Mouse (Mus musculus): ENCODE measurements around the gene Tmem178b. TPM values are rescaled to one million over a fixed set of nuclear protein-coding genes. Genes with fewer than 3 reads are reported as not detected.

Tmem178b gene
- total RNA-seq, 2 experiments from 2014 or later = 258 to 291 TPM

DNA sequence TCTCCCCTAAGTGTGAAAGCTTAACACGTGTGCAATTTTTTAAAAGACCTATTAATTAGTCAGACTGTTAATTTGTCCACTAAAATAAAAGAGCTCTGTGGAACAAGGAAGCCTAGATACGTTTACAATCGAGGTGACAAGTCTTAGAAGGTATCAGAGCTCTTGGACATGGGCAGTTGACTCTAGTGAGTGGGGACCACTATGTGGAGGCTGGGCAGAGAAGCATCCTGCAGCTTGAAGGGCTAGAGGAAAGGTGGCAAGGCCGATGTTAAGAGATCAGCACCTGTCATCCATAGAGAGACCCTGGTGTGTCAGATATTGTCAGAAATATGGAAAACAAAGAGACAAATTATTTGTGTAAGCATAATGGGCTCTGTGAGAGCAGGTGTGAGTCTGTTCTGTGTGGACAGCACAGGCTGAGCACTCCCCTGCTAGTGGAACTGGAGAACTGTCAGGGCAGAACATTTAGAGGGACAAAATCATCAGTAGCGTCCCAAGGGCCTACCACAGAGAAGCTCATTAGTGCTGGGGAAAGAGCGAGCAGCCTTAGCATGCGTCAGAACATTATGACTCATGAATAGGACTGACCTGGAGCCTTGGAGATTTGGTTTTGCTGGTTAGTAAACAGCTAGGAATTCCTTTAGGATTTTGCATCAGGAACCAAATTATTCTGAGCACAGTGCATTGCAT is 264.9 kb downstream of the Tmem178b start:
- DNase-seq = no peak
- intact Hi-C loops (cut with DNase I) = loop anchor here (10.0 kb wide), 1 partner anchor 263 kb away; the partner anchor contains the start of gene Tmem178b

DNA sequence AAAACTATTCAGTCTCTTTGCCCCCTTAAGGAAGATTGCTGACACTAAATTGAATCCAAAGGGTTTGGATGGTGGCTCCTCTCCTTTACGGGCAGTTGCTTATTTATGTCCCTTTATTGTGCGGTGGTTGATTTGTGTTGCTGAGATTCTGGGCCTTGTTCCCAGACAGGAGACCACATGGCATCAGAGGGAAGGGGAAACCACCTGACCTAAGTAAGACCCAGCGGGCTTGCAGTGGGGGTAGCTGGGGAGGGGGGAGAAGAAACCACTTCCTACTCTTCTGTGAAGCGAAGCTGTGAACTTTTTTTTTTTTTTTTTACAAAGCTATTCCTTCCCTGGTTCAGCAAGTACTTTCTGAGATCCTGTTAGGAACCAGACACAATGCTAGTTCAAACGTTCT is 269.5 kb downstream of the Tmem178b start:
- intact Hi-C loops (cut with DNase I) = no loop called here
- no peak for DNase-seq

DNA sequence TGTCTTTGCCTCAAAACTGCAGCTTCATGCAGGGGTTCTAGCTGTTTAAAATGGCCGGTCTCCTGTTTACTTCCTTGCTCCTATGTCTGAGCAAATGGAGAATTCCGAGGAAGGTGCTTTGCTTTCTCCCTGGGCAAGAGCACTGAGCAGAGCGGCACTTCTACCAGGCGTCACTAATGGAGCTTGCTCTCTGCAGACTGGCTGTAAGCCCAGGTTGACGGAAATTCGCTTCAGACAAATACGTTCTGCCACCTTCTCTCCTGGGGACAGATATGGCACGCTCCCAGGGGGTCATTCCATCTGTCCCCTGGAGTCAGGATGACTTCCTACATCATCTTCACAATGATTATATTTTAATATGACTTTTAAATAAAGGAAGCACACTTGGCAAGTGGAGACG is 271.3 kb downstream of the Tmem178b start:
- DNase-seq = peak; percentile 81
- intact Hi-C loops (cut with DNase I) = no loop called here

DNA sequence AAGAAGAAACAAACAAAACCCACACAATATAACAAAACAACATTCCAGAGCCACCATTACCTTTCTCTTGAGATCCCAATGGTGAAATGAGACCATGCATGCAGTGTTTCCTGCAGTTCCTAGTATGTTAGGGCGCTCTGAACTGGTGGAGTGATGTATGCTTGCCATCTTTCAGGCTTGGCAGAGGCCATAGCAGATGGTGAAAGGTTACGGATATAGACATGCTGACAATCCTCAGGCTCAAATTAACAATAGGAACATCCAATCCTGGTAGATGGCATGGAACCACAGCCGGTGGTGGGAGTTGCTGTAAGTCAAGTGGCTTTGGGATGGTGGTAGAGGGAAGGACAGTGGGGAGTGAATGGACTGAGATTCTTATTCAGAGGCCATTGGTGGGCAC is 272.5 kb downstream of the Tmem178b start:
- intact Hi-C loops (cut with DNase I) = no loop called here
- no peak for DNase-seq

DNA sequence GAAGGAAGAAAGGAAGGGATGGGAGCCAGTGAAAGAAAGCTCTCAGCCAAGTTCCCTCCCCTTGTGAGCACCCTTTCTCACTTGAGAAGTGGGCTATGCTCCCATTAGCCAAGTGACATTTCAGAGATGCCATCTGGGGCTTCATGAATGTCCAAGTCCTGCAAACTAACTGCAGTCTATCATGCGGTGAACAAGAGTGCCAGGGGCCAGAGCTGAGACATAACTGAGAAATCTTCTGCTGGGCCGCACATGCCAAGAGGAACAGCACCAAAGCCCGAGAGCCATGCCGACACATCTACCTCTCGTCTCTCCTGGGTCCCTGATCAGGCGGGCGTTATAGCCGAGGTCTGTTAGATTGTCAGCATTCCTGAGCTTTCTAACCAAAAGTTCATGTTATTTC is 279.2 kb downstream of the Tmem178b start:
- intact Hi-C loops (cut with DNase I) = no loop called here
- DNase-seq = peak; percentile 43

DNA sequence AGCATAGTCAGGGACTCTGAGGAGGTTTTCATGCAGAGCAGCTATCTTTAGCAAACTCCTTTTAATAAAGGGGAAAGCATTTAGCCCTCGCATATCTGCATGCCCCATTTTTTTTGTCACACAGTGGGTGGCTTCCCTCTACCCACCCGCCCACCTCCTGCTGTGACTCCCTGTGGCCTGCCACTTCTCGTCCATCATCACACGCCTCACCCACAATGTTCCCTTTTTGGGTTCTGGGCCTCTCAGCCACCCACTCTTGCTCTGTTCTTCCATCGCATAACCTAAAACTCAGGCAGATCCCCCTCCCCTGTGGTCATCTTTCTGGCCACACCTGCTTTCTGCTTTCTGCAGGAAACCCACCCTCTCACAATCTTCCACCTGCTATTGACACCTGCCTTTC is 288.3 kb downstream of the Tmem178b start:
- intact Hi-C loops (cut with DNase I) = no loop called here
- DNase-seq = no peak

DNA sequence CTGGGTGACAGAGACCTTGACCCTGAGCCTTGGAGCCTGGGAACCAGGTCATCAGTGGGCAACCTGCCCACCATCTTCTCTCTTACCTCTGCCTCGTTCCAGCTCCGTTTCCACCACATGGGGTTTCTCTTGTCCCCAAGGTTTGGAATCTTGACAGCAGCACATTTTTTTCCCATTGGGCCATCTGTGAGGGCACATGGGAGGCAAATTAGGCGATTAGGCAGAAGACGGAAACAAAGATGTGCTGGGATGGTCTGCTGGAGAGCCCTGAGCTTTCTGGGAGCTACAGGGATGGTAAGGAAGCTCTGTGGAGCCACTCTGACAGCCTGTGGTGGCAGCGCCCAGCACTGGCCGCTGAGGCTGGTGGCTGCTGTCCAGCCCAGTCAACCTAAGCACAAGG is 300.5 kb downstream of the Tmem178b start:
- DNase-seq = peak; percentile 53
- intact Hi-C loops (cut with DNase I) = no loop called here

DNA sequence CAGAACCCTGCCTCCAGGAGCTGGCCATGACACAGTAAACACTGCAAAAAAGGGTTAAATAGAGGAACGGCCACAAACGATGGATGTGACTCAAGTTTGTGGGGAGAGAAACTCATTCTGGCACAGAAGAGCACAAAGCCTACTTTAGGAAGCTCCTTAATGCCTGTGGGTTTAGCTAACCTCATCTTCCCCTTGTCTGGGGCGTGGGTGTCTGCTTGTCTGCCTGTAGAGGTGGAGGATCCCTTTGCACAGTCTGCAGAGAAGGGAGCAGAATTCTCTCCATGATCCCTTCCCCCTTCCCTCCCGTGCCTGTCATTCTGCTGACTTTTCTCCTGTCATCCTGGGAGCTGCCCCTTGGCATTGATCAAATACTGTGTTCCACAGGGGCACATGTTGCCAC is 304.8 kb downstream of the Tmem178b start:
- DNase-seq = no peak
- intact Hi-C loops (cut with DNase I) = no loop called here

DNA sequence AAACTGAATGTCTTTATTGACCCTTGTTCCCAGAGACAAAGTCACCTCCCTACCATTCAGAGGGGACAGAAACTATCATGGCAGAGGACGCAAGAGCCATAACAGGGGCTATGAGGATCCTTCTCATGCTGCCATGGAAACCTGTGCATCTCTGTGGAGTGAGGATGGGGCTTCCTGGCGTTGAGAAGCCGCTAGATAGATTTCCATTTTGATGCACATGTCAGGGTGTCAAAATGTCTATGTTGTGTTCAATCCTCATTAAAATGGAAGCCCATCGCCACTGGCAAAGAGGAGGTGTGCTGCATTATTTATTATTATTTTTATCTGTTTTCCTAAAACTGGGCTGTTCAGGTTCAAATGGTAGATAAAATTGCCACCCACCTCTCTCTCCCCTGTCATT is 307.5 kb downstream of the Tmem178b start:
- intact Hi-C loops (cut with DNase I) = no loop called here
- no peak for DNase-seq

DNA sequence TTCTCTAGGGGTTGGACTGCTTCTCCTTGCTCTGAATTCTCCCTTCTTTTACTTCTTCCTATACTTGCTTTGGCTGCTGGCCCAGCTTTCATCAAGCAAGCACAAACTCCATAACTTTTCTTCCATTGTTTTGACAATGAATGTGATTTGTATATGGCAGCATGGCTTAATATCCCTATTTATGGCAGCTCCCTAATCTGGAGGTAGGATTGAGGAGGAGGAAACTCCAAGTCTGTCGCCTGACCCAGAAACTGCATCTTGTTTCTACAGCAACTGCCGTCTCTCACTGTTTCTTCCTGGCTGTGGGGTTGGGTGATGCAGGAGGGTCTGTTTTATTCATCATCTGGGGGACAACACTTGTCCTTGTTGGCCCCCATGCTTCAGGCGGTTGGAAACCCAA is 327.6 kb downstream of the Tmem178b start:
- intact Hi-C loops (cut with DNase I) = no loop called here
- DNase-seq = no peak

DNA sequence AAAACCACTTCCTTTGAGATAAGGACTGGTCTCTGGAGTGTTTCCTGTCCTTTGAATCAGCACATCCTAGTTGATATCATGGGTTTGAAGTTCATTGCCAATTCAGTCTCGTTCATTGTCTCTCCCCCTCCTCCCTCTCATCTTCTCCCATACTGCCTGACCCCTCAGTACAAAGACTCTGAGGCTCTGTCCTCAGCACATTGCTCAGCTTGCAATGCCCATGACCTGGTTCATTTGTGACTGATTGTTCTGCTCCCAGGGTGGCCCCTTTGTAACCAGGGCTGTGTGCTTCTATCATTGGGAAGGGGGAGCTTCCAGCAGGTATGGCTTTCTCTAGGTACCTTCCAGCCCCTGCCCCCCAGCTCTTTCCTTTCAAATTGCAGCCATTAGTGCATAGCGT is 329.5 kb downstream of the Tmem178b start:
- no peak for DNase-seq
- intact Hi-C loops (cut with DNase I) = no loop called here

DNA sequence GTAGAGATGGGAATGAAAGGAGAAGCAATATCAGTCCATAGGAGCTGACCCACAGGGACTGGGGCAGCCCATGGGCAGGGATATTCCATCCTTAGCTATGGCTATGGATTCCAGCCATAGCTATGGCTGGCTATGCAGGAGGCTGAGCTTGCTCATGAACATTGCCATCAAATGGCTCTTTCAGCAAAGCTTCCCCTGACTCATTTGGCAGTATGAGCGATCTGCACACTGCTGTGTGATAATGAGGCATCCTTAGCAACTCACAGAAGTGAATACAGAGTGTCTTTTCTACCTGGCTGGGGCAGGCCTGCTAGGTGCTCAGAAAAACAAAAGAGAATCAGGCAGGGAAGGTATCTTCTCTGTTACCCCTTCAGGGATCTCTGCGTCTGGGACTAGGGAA is 332.3 kb downstream of the Tmem178b start:
- no peak for DNase-seq
- intact Hi-C loops (cut with DNase I) = no loop called here

DNA sequence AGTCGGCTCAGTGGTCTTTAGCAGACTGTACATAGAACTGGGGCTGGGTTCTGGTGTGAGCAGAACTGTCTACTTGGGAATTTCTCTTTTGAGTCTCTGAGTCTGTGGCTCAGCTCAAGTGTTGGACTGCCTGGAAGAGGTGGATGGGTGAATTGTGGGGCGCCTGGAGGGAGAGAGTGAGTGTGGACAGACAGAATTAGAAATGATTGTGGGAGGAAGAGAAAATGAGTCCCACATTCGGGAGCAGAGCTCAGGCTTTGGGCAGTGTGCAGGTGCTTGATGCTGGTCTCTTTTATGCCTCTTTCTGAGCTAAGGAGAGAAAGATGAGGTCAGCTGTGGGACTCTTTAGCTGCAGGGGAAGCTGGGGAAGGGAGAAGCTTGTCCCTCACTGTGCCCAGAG is 334.9 kb downstream of the Tmem178b start:
- intact Hi-C loops (cut with DNase I) = no loop called here
- no peak for DNase-seq

DNA sequence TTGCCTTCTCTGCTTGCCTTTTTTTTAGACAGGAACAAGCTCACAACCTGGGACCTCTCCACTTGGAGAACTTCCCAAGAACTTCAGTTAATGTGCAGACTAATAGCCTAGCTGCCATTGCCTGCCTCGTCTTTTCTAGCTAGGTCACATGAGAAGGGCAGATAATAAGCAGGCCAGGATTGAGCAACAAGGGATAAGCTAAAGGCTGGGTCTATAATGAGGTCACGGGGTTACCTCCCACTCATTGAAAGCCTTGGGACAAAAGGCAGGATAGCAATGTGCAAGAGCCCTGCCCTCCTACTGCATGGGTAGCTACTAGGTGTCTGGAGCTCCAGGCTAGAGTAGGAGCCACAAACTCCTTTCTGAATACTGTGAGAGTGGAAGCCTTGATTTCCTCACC is 336.1 kb downstream of the Tmem178b start:
- intact Hi-C loops (cut with DNase I) = no loop called here
- DNase-seq = no peak

DNA sequence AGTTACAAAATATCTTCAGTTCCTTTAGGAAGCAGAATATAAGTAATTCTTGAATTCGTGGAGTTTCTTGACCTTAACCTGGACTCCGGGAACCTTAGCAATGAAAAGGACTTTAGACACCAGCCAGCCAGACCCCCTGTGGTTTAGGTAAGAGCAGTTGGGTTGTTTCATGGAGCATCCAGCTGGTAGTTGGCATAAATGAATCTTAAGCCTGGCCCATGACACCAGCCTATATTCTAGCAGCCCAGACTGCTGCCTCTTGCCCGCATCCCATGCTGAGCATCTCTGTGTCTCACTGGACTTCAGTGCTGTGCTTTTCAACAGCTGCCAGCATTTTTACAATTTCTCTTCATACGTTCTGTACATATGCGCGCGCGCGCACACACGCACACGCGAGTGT is 344.1 kb downstream of the Tmem178b start:
- intact Hi-C loops (cut with DNase I) = no loop called here
- peak; percentile 33 for DNase-seq

DNA sequence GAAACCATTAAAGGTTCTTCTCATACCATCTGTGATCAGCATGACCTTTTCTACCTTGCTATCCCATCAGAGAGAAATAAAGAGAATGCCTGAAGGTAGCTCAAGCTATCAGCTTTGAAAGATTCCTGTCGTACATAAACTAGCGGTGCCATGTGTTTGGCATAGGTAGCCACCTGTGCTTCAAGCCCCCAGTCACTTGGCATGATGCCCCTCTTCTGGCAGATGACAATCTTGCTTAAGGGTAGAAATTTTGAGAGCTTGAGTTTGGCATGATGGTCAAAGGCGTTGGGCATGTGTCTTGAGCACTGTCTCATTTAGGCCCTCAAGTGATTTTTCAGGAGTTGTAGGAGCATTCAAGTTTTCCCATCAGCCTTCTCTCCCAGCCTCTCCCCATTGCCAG is 344.6 kb downstream of the Tmem178b start:
- intact Hi-C loops (cut with DNase I) = no loop called here
- peak; percentile 42 for DNase-seq

DNA sequence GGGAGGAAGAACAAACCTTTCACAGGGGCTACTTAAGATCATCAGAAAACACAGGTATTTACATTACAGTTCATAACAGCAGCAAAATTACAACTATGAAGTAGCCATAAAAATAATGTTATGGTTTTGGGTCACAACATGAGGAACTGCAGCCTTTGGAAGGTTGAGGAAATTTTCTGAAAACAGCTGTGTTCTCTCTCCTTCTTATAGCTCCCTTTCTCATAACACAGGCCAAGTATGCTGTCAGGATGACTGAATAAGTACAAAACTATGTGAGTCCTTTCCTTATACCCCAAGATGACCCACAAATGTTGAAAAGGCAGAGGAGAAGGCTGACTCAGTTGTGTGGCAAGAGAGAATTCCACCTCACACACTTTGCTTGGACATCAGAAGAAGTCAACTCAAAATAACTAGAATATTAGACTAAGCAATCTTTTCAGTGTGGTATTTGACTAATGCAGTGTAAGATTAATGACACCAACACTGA is 347.6 kb downstream of the Tmem178b start:
- no peak for DNase-seq

DNA sequence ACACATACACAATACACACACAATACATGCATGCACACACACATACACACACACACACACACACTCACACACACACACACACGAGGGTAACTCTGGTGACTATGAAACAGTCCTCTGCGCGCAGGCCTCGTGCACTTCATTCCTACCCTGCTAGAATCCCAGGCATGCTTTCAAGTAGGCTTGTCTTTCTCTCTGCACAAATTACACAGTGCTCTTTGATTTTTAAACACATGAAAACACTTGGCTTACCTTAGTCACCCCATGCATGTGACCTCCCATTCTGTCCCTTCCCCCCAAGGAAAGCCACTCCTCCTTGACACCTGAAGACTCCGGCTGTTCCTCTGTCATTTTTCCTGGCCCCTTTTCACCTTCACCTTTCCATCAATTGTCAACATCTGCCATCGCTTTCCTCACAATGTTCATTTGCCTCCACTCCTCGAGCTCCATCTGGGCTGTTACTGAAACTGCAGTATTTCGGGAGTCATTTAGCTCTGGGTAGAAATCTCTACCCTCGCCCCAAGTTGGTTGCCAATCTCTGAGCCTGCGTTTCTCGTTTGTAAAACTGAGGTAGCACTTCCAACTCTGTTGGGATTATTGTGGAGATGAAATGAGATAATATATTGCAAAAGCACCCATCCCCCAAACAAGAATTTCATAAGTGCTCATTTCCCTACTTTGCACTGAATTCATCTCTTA is 352.7 kb downstream of the Tmem178b start:
- intact Hi-C loops (cut with DNase I) = no loop called here
- no peak for DNase-seq

More for the DNA sequence above, 347.6 kb downstream of the Tmem178b start:
- intact Hi-C loops (cut with DNase I) = no loop called here

DNA sequence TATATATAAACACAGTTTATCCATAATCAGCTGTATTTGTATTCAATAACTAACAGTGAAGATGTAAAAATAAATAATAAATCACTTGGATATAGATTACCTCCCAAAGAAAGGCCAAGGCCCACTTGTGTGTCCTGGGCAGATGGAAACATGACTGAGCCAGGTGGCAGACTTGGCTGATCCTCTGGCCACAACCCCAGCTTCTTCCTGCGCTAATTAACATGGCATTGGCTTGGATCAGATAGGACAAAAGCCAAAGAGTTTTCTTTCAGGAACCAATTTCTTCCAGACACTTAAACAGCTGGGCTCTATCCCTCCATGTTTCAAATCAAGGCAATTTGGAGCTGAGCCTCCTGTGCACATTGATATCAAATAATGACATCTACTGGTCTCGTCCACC is 355.9 kb downstream of the Tmem178b start:
- intact Hi-C loops (cut with DNase I) = no loop called here
- DNase-seq = peak; percentile 58

DNA sequence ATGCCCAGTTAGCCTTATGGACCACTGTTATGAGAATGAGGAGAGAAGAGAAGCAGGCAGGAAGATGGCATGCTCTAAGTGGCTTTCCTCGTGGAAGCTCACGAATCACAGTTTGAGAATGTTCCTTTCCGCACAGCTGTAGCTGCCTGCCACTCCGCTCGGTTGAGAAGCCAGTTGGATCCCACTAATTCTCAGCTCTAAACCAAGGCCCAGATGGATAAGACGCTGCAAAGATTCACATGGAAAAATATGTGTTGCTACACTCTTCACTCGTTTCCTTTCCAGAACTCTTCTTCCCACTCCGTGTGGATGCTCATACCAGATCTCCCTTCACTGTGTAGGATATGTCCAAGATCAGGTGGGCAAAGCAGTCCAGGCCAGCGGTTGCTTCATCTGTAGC is 356.9 kb downstream of the Tmem178b start:
- intact Hi-C loops (cut with DNase I) = loop anchor here (10.0 kb wide), 3 partner anchors 155 to 355 kb away; partner anchors contain the start of gene Tmem178b
- no peak for DNase-seq

DNA sequence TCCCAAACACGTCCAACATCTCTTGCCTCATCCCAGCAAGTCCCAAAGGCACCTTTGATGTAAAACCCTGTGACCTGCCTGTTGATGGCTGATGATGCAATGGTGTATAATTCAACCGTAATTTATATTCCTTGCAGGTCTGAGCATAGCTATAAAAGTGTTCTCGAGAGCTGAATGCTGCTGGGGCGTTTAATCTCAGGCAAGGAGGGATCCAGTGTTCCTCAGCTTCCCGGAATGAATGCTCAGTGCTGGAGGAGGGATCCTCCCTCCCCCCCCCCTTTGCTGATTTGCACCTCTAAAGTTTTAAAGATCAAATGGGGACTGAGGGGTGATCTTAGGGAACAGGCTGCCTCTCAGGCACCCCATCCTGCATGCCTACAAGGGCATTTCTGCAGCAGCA is 361.0 kb downstream of the Tmem178b start:
- intact Hi-C loops (cut with DNase I) = loop anchor here (10.0 kb wide), 3 partner anchors 151 to 359 kb away; partner anchors contain the start of gene Tmem178b
- DNase-seq = no peak

All from left cerebral cortex, postnatal 4 days (tissue).